Mouse (Mus musculus) bone marrow macrophage, adult 2 months (primary cell): ENCODE measurements around the gene Lrr1.

Experiments used
- CTCF ChIP-seq: IDR thresholded peaks from 2 replicates; pipeline ENCODE4 v1.5.1; 2012; ENCODE audit warnings: low read depth, mild to moderate bottlenecking, low read length, moderate library complexity
- POLR2A ChIP-seq: IDR thresholded peaks from 2 replicates; pipeline ENCODE4 v1.6.1; 2012; ENCODE audit warnings: mild to moderate bottlenecking, low read depth, low read length, borderline replicate concordance

DNA sequence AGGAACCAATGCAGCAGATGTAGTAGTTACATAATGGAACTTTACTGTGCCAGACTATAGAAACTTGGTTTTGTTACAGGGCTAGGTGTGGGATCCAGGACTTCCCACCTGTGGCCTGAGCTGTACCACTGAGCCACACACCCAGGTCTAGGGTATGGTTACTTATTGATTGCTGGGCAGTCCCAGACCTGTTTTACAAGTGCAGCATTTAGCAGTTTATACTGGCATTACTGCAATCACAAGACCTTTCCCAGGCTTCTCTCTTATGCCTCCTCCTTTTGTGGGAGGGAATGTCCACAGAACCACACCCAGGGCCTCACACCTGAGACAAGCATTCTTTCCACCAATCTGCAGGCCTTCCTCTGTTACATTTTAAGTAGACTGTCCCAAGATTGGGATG lies 30.4 kb downstream of the Lrr1 start:
- TF ChIP-seq CTCF (no peak), POLR2A (no peak)
